Mouse (Mus musculus) 416B (cell line): ENCODE data around the gene Gm17949.

ENCODE experiments used
- DNase-seq: peaks from one replicate; pipeline ENCODE4 v3.0.0; 2011; ENCODE audit warnings: low read depth

Gene Gm17949

DNA sequence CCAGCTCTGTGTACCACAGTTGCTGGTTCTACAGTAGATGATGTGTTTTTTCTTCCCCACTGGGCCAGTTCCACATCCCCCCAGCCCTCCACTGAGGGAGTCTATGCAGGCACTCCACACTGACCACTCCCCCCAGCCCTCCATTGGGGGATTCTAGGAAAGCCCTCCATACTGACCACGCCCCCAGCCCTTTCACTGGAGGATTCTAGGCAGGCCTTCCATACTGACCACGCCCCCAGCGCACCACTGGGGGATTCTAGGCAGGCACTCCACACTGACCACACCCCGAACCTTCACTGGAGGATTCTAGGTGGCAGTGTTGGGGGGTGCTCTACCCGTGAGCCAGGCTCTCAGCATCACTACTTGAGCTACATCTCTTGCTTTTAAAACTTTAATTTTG lies 36.1 kb downstream of the Gm17949 start:
- peak; percentile 14 for DNase-seq

DNA sequence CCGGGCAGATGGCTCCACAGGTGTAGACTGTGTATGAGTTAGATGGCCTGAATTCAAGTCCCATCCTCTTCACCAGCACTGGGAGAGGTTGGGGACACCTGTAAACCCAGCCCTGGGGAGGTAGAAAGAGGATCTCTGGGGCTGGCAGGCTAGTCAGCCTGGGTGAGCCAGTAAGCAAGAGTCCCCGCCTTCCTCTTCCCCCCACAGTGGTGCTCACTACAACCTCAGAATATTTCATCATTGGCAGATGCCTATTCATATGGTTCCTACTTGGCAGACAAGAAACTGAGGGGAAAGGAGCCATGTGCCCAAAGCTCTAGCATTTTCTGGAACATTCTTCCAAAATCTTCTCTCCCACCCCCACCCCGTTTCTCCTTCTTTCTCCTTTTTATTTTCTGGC lies 37.5 kb downstream of the Gm17949 start:
- peak; percentile 33 for DNase-seq

DNA sequence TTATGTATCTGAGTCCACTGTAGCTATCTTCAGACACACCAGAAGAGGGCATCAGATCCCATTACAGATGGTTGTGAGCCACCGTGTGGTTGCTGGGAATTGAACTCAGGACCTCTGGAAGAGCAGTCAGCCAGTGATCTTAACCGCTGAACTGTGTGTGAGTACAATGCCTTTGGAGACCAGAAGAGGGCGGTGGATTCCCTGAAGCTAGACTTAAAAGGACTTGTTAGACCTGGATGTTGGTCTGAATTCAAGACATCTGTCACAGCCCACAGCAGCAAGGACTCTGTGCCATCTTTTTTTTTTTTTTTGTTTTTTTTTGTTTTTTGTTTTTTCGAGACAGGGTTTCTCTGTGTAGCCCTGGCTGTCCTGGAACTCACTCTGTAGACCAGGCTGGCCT lies 40.4 kb downstream of the Gm17949 start:
- peak; percentile 78 for DNase-seq

DNA sequence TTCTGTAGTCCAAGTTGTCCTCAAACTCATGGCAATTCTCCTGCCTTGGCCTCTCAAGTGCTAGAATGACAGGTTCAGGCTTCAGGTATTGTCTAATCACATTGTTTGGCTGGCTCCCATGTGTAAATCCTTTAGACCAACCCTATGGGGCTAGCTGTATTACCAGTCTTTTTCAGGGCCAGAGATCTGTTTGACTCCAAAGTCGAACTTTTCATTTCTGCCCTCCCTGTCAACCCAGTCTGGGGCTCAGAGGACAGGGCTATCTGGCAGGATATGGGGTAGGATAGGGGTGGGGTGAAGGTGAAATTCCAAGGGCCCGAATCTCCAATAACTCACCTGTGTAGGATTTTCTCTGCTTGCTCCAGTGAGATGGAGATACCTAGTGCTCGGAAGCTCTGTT lies 45.0 kb downstream of the Gm17949 start:
- DNase-seq = no peak

DNA sequence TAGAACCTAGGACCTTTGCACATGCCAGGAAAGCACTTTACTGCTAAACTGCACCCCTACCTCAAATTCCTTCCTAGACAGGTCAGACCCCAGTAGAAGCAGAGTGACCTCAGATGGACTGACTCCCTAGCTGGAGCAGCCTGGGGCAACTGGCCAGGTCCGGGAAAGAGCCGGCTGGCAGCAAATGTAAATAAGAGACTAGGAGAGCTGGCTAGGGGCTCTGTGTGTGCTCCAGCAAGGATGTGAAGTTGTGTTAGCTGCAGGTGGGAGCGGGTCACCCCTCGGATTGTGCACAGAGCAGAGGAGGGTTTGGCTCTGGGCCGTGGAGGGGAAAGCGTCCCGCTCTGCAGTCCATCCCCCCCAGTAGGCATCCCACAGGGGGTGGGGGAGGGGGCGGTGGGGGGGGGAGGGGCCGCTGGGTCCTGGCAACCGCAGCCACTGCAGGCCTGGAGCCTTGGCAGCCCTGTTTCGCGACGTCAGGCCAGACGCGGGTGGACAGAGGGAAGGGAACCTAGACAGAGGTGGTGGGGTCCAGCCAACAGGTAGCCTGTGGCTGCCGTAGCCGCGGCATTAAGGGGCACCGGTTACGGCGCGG lies 47.7 kb downstream of the Gm17949 start, which contains the start of gene Crb3:
Gene Crb3 (plus strand): TSS at position 215 of the 595 bp plus-strand sequence.
- no peak for DNase-seq

DNA sequence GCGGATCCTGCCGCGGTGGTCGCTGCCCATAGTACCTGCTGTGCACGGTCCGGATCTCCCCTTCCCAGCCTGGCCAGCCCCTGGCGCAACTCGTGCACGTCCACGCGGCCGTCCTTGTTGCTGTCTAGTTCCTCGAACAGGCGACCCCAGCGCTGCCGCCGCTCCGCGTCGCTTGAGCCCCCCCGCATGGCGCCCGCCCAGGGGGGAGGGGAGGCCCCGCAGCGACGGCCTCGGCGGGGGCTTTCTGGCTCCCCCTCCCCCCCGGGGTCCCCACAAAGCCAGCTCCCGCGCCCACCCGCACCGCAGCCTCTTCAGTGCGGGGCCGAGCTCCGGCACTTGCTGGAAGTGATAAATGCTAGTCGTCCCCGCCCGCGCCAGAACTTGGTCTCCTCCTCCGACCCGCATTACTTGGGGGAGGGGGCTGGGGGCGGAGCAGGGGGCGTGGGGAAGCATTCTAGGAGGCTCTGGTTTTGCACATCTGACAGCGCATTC lies 48.3 kb downstream of the Gm17949 start, which contains the start of gene Slc25a23:
Gene Slc25a23 (minus strand): TSS at position 378 of the 492 bp plus-strand sequence.
- DNase-seq = peak; percentile 80

DNA sequence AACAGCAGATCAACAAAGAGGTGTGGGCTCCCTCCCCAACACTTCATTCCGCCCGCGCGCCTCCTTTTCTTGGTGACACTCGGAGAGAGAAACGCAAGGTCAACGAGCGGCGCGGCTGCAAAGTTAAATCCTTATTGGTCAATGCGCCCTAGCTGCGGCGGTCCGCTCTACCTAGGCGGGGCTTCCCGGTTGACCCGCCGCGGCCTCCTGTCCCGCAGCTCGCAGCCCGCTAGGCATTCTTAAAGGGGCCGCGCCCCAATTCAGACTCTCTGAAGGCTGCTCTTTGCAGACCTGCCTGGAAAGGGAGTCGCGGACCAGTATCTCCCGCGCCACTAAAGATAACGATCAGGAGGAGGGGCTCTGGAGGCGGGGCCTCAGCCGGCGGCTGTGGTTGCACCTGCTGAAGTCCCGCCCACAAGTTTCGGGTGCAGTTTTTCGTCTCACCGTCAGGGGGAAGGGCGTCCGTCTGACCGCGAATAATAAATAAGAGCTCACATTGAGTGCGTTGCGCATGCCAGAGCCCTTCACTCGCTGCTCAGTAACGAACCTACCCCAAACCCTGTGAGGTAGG lies 49.0 kb downstream of the Gm17949 start:
- peak; percentile 97 for DNase-seq

DNA sequence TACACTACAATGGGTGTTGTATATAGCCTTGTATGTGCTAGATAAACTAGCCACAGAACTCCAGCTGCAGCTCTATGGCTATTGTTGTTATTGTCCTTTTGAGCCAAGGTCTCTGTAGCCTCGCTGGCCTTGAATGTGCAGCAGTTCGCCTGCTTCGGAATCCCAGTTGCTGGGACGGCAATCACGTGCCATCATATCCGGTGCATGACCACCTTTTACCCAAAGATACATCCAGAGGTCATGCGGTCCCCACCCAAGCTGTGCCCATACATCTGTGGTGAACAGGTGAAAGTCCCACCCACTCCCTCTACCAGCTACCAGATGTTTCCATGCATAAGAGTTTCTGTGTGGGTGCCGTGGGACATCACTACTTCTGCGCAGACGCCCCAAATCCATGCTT lies 49.8 kb downstream of the Gm17949 start:
- DNase-seq = no peak

DNA sequence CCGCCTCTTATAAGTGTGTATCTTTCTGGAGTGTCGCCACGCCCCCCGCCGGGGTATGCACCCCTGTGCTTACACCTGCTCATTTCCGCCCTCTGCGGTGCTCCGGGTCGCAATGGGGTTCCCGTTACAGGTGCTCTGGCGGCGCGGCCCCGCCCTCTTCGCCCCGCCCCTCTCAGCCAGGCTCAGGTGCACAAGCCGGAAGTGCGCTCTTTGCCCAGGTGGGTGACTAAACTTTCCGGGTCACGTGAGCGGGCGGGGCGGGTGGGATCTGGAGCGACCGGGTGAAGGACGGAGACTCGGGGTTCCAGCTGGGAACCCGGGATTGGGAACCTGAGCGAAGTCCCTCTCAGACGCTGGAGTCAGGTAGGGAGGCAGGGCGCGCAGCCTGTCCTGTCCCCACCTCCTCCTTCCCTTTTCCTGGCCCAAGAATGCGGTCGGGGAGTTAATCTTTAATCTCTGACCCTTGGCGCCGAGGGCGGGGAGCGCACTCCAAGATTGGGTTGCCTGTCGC lies 50.8 kb downstream of the Gm17949 start:
- DNase-seq = no peak

DNA sequence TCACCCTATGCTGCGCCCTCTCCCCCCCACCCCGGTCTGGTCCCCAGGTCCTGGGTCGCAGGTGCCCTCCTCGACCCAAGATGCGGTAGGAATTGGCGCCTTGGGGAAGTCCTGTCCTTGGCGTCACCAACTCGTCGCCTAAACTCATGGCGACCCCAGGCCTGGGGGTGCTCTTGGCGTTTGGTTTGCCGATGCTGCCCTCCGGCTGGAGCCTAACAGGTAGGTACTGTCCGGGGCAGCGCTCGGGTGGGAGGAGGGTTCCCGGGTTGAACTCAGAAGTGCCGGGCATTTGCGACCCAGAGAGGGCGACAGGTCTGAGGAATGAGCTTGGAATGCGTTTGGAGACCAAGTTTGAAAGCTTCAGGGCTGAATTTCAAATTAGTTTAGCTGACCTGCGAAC lies 51.3 kb downstream of the Gm17949 start:
- DNase-seq = no peak

DNA sequence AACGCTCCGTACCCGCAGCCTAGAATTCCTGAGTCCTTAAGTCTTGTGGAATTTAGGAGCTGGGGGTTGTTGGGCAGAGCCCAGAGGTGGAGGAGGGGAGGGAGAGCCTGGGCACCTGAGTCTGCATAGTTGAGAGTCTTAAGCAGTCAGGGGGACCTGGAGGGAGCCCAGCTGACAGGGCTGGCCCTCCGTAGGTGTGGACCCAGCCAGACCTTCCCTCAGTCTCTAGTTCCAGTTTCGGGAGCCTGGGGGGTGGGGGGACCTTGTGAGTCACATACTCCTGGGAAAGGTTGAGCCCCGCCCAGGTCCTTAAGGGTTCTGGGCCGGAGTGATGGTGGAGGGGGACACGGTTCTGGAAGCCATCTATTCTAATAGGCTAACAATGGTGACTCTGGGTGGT lies 51.8 kb downstream of the Gm17949 start:
- no peak for DNase-seq

DNA sequence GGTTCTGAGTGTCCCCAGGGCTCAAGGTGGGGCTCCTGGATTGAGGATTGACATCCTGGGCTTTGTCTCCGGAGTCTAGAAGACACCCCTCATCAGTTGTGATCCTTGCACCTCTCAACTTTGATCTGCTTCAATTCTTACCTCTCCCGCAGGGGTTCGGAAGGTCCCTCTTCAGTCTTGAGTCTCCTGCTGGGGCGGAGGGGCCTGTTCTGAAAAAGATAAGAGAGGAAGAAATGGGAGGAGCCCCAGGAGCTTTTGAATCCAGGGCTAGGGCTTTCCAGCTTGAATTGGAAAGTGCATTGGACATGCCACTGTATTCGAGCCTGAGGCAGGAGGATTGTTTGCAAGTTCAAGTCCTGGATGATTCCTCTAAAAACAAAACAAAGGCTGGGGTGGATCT lies 55.6 kb downstream of the Gm17949 start:
- no peak for DNase-seq

DNA sequence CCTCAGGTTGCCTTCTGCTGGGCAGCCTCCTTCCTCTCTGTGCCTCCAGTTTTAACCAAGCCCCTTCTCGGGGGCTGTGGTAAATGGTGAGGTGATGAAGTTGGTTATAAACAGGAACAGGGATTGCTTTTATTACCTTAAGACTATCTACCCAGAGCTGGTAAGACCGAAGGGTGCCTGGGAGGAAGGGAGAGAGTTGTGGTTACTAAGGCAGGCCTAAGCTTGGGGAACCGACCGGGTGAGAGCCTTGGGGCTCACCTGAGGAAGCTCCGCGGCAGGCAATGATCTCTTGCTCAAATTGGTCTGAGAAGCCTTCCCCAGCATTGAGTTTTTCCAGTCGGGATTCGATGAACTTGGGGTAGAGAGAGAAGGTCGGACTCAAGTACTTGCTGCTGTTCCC lies 59.0 kb downstream of the Gm17949 start:
- DNase-seq = no peak

DNA sequence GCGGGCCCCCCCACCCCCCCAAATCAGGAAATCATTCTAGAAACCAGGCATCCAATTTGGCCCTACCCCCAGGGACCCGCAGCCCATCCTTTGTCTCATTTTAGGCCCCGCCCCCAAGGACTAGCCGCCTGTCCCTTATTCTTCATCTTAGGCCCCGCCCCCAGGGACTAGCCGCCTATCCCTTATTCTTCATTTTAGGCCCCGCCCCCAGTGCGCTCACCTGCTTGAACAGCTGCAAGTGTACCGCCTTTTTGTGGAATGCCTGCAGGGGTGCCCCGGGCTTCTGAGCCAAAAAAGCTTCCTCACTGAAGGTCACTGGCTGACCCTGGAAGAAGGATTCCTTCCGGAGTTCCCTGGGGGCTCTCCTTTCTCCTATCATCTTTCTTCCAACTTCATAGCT lies 59.4 kb downstream of the Gm17949 start:
- DNase-seq = no peak
